Mouse (Mus musculus): ENCODE results near the gene Fbxl15. TPM values are rescaled to one million over a fixed set of nuclear protein-coding genes. Genes with fewer than 3 reads are reported as not detected.
A peak's percentile ranks its signal among the peaks of the same experiment; 100 is the strongest.

Gene Fbxl15
- total and polyA plus RNA-seq, 2 experiments from 2014 or later, result 10.4 to 12.2 TPM

GRCm38 (mm10) chr19:46326019-46326755 is 1.8 kb upstream of the Fbxl15 start:
- Histone ChIP-seq H3K27me3 (ENCODE audit: control insufficient read depth, insufficient read depth, low read length) (peaks cover 61% of the 10 kb centered on the region), H3K9me3 (replicated peaks; ENCODE audit: control insufficient read depth, low read length) (no peaks in the 10 kb centered on the region), H3K4me3 (ENCODE audit: low read depth, low read length) (no peak overlapping the region)

GRCm38 (mm10) chr19:46326756-46327305 is 1.2 kb upstream of the Fbxl15 start, which contains the start of gene Psd:
Gene Psd, minus strand, starts transcription at chr19:46327156.
- H3K4me2 ChIP-seq (ENCODE audit: low read depth, low read length), result peak within 1 kb of the TSS; percentile 90
- no peaks in the 10 kb centered on the region for H3K9me3 ChIP-seq (replicated peaks; ENCODE audit: control insufficient read depth, low read length)
- peak within 1 kb of the TSS; percentile 63 for H3K4me3 ChIP-seq (ENCODE audit: low read depth, low read length)
- no peak for DNase-seq (ENCODE audit: low spot score)
- TF ChIP-seq EP300 (IDR thresholded peaks at IDR 0.05; ENCODE audit: low read depth), result no peak
- no peak for TF ChIP-seq CTCF (IDR thresholded peaks at IDR 0.05; ENCODE audit: low read depth)
- ATAC-seq (ENCODE audit: insufficient read depth, low read depth), result no peak
- H3K36me3 ChIP-seq (replicated peaks; ENCODE audit: control insufficient read depth, insufficient read depth, low read length), result peaks cover 13% of the 10 kb centered on the region
- peak within 1 kb of the TSS; percentile 82 for H3K27ac ChIP-seq (ENCODE audit: low read depth)
- H3K4me1 ChIP-seq (ENCODE audit: control insufficient read depth, insufficient read depth), result peaks cover 10% of the 10 kb centered on the region
- H3K9ac ChIP-seq (replicated peaks; ENCODE audit: low read depth, low read length), result peak within 1 kb of the TSS; percentile 47
- H3K27me3 ChIP-seq (ENCODE audit: control insufficient read depth, insufficient read depth, low read length), result peaks cover 55% of the 10 kb centered on the region
- WGBS, result 1% methylated on average over 35 of the region's 35 CpGs

More at GRCm38 (mm10) chr19:46326019-46326755, 1.8 kb upstream of the Fbxl15 start:
- H3K4me2 ChIP-seq (ENCODE audit: low read depth, low read length), result no peak overlapping the region
- WGBS, result 6% methylated on average over 25 of the region's 29 CpGs
- peaks cover 10% of the 10 kb centered on the region for H3K4me1 ChIP-seq (ENCODE audit: control insufficient read depth, insufficient read depth)
- peaks cover 8% of the 10 kb centered on the region for H3K36me3 ChIP-seq (replicated peaks; ENCODE audit: control insufficient read depth, insufficient read depth, low read length)
- no peak for ATAC-seq (ENCODE audit: insufficient read depth, low read depth)
- DNase-seq (ENCODE audit: low spot score), result no peak
- H3K9ac ChIP-seq (replicated peaks; ENCODE audit: low read depth, low read length), result no peak overlapping the region
- H3K27ac ChIP-seq (ENCODE audit: low read depth), result no peak overlapping the region
- TF ChIP-seq CTCF (IDR thresholded peaks at IDR 0.05; ENCODE audit: low read depth), result no peak
- no peak for TF ChIP-seq EP300 (IDR thresholded peaks at IDR 0.05; ENCODE audit: low read depth)

DNA sequence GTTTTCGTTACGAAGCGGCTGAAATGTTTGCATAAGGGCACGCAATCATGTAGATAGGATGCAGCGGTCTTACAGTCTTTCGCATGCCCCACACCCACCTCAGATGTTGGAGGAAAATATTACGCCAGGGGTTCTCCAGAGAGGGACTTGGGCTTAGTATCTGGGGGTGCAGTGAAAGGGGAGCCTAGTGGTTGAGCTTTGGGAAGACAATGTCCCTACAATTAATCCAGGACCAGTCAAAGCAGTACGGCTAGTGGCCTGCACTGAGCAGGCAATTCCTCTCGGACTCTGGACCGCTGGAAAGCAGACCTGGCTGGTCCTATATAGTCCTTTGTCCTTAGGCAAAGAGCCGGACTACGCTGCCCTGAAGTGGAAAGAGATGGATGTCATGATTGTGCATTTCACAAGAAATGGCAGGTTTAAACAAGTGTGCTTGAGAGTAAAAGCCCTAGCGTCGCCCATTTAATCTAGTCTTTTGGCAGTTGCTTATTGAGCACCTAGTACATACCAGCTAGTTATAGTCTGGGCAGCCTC is 386 bp upstream of the Fbxl15 start:
- Histone ChIP-seq H3K36me3 (replicated peaks; ENCODE audit: control insufficient read depth, insufficient read depth, low read length) (peaks cover 20% of the 10 kb centered on the region), H3K27ac (ENCODE audit: low read depth) (peak overlapping the region; percentile 82; the same call in 1 of the 2 replicates), H3K4me1 (ENCODE audit: control insufficient read depth, insufficient read depth) (peaks cover 10% of the 10 kb centered on the region), H3K4me3 (ENCODE audit: low read depth, low read length) (peak overlapping the region; percentile 63), H3K4me2 (ENCODE audit: low read depth, low read length) (peak overlapping the region; percentile 90), H3K27me3 (ENCODE audit: control insufficient read depth, insufficient read depth, low read length) (peaks cover 47% of the 10 kb centered on the region), H3K9ac (replicated peaks; ENCODE audit: low read depth, low read length) (peak overlapping the region; percentile 47), H3K9me3 (replicated peaks; ENCODE audit: control insufficient read depth, low read length) (no peaks in the 10 kb centered on the region)
- no peak for DNase-seq (ENCODE audit: low spot score)
- WGBS, result 30% methylated on average over 14 of the region's 14 CpGs
- TF ChIP-seq CTCF (IDR thresholded peaks at IDR 0.05; ENCODE audit: low read depth) (no peak), EP300 (IDR thresholded peaks at IDR 0.05; ENCODE audit: low read depth) (no peak)
- ATAC-seq (ENCODE audit: insufficient read depth, low read depth), result no peak

DNA sequence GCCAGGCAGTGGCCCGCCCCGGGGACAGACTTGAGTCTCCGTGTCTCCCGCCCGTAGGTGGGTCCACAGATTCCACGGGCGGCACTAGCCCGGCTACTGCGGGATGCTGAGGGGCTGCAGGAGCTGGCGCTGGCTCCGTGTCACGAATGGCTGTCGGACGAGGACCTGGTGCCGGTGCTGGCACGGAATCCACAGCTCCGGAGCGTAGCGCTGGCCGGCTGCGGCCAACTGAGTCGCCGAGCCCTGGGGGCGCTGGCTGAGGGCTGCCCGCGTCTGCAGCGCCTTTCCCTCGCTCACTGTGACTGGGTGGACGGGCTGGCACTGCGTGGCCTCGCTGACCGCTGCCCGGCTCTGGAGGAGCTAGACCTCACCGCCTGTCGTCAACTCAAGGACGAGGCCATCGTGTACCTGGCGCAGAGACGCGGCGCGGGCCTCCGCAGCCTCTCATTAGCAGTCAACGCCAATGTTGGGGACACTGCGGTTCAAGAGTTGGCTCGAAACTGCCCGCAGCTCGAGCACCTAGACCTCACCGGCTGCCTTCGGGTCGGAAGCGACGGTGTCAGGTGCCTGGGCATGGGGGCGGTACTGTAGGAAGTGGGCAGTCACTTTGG is 1.2 kb downstream of the Fbxl15 start:
- Histone ChIP-seq H3K4me1 (ENCODE audit: control insufficient read depth, insufficient read depth) (peaks cover 10% of the 10 kb centered on the region), H3K27ac (ENCODE audit: low read depth) (peak overlapping the region; percentile 82), H3K4me3 (ENCODE audit: low read depth, low read length) (peak overlapping the region; percentile 63), H3K27me3 (ENCODE audit: control insufficient read depth, insufficient read depth, low read length) (peaks cover 32% of the 10 kb centered on the region), H3K36me3 (replicated peaks; ENCODE audit: control insufficient read depth, insufficient read depth, low read length) (peaks cover 20% of the 10 kb centered on the region), H3K4me2 (ENCODE audit: low read depth, low read length) (peak overlapping the region; percentile 90), H3K9me3 (replicated peaks; ENCODE audit: control insufficient read depth, low read length) (no peaks in the 10 kb centered on the region), H3K9ac (replicated peaks; ENCODE audit: low read depth, low read length) (peak overlapping the region; percentile 47)
- ATAC-seq (ENCODE audit: insufficient read depth, low read depth) (no peak), DNase-seq (ENCODE audit: low spot score) (no peak)
- 2% methylated on average over 45 of the region's 54 CpGs for WGBS
- no peak for TF ChIP-seq CTCF (IDR thresholded peaks at IDR 0.05; ENCODE audit: low read depth)
- no peak for TF ChIP-seq EP300 (IDR thresholded peaks at IDR 0.05; ENCODE audit: low read depth)

- H3K9me3 ChIP-seq (replicated peaks; ENCODE audit: control insufficient read depth, low read length), result no peaks in the 10 kb centered on the region
- no peak overlapping the region for H3K4me3 ChIP-seq (ENCODE audit: low read depth, low read length)
- TF ChIP-seq CTCF (IDR thresholded peaks at IDR 0.05; ENCODE audit: low read depth), result peak; percentile 94
- TF ChIP-seq EP300 (IDR thresholded peaks at IDR 0.05; ENCODE audit: low read depth), result no peak
- no peak overlapping the region for H3K9ac ChIP-seq (replicated peaks; ENCODE audit: low read depth, low read length)
- peak overlapping the region; percentile 90 for H3K4me2 ChIP-seq (ENCODE audit: low read depth, low read length)
- H3K27ac ChIP-seq (ENCODE audit: low read depth), result no peak overlapping the region
- peaks cover 10% of the 10 kb centered on the region for H3K4me1 ChIP-seq (ENCODE audit: control insufficient read depth, insufficient read depth)
- H3K36me3 ChIP-seq (replicated peaks; ENCODE audit: control insufficient read depth, insufficient read depth, low read length), result peaks cover 20% of the 10 kb centered on the region
- H3K27me3 ChIP-seq (ENCODE audit: control insufficient read depth, insufficient read depth, low read length), result peaks cover 24% of the 10 kb centered on the region
- 5% methylated on average over 16 of the region's 16 CpGs for WGBS
- DNase-seq (ENCODE audit: low spot score) (peak; percentile 86), ATAC-seq (ENCODE audit: insufficient read depth, low read depth) (peak; percentile 59)
Observed at GRCm38 (mm10) chr19:46329951-46330350, 2.0 kb downstream of the Fbxl15 start.

Measured in heart, postnatal 0 days (tissue).